Mouse (Mus musculus) olfactory bulb, adult 2 months (tissue): ENCODE results near the gene Muc4. TPM values are rescaled to one million over a fixed set of nuclear protein-coding genes. Genes with fewer than 3 reads are reported as not detected.
A peak's percentile ranks its signal among the peaks of the same experiment; 100 is the strongest.

Experiments used
- H3K27ac ChIP-seq: fragments of 200-500 bp; 2 replicates; pipeline ENCODE4 v1.5.1; 2012; ENCODE audit warnings: low read depth, low read length; ENCODE audit not compliant: insufficient read depth
- H3K4me1 ChIP-seq: fragments of 200-500 bp; 2 replicates; pipeline ENCODE4 v1.6.1; 2012; ENCODE audit warnings: low read length; ENCODE audit not compliant: control insufficient read depth, insufficient read depth
- H3K4me3 ChIP-seq: fragments of 200-500 bp; 2 replicates; pipeline ENCODE4 v1.5.1; 2012; ENCODE audit warnings: mild to moderate bottlenecking, low read depth, low read length, moderate library complexity; ENCODE audit not compliant: insufficient read depth
- CTCF ChIP-seq: fragments of 200-500 bp; IDR thresholded peaks from 2 replicates; pipeline ENCODE4 v1.5.1; 2012; ENCODE audit warnings: low read depth, mild to moderate bottlenecking, low read length, moderate library complexity; ENCODE audit not compliant: insufficient read depth
- POLR2A ChIP-seq: fragments of 200-500 bp; IDR thresholded peaks from 2 replicates; pipeline ENCODE4 v1.6.1; 2012; ENCODE audit warnings: mild to moderate bottlenecking, low read depth, low read length, moderate library complexity; ENCODE audit not compliant: insufficient read depth
- WGBS: fragments of 180-500 bp; shearing (Covaris S2); methylation state at CpG from one replicate; pipeline ENCODE4 v1.1.7; 2018; 5-methylcytosine and 5-hydroxymethylcytosine counted together
- polyA plus RNA-seq: library from polyadenylated mRNA; stranded (reverse); fragments of >200 nt; gene quantifications from 2 replicates; pipeline ENCODE4 v1.2.4, GENCODE M21; 2012; ENCODE audit warnings: low replicate concordance; ENCODE audit not compliant: missing spikeins, insufficient read depth, insufficient read length

The Muc4 gene
- polyA plus RNA-seq, 1 experiment, result not detected

GRCm38 (mm10) chr16:32810321-32810720 lies 74.6 kb downstream of the Muc4 start, which contains the start of gene Smbd1:
Smbd1 (minus strand) TSS chr16:32810477.
- Histone ChIP-seq H3K4me3 (no peak within 1 kb of the TSS), H3K4me1 (peaks cover 5% of the 10 kb centered on the region; the same call in 1 of the 2 replicates), H3K27ac (no peak within 1 kb of the TSS)
- WGBS, result 87% methylated on average over 4 of the region's 4 CpGs
- TF ChIP-seq CTCF, result no peak
- no peak for TF ChIP-seq POLR2A

- Histone ChIP-seq H3K4me1 (peaks cover 5% of the 10 kb centered on the region; the same call in 1 of the 2 replicates), H3K27ac (no peak overlapping the region), H3K4me3 (no peak overlapping the region)
- under 1% methylated on average over 9 of the region's 9 CpGs for WGBS
- TF ChIP-seq CTCF (0 out of 2 replicates have a peak, but pooled peaks have one; percentile 31), POLR2A (no peak)
Measured at GRCm38 (mm10) chr16:32812888-32813361, 77.2 kb downstream of the Muc4 start.

GRCm38 (mm10) chr16:32813362-32813761 lies 77.7 kb downstream of the Muc4 start:
- 61% methylated on average over 9 of the region's 9 CpGs for WGBS
- Histone ChIP-seq H3K27ac (no peak overlapping the region), H3K4me3 (no peak overlapping the region), H3K4me1 (peaks cover 5% of the 10 kb centered on the region; the same call in 1 of the 2 replicates)
- TF ChIP-seq CTCF, result no peak
- TF ChIP-seq POLR2A, result no peak

GRCm38 (mm10) chr16:32813771-32814170 lies 78.1 kb downstream of the Muc4 start:
- peaks cover 5% of the 10 kb centered on the region; the same call in 1 of the 2 replicates for H3K4me1 ChIP-seq
- 70% methylated on average over 3 of the region's 3 CpGs for WGBS
- H3K27ac ChIP-seq, result no peak overlapping the region
- no peak for TF ChIP-seq CTCF
- TF ChIP-seq POLR2A, result no peak
- H3K4me3 ChIP-seq, result no peak overlapping the region

- Histone ChIP-seq H3K4me1 (peaks cover 5% of the 10 kb centered on the region; the same call in 1 of the 2 replicates), H3K4me3 (peak overlapping the region; percentile 42), H3K27ac (no peak overlapping the region)
- TF ChIP-seq CTCF (no peak), POLR2A (no peak)
- 24% methylated on average over 14 of the region's 14 CpGs for WGBS
Measured at GRCm38 (mm10) chr16:32814539-32814938, 78.9 kb downstream of the Muc4 start.

GRCm38 (mm10) chr16:32815160-32815605 lies 79.5 kb downstream of the Muc4 start:
- H3K27ac ChIP-seq, result no peak overlapping the region
- H3K4me3 ChIP-seq, result no peak overlapping the region
- peaks cover 5% of the 10 kb centered on the region; the same call in 1 of the 2 replicates for H3K4me1 ChIP-seq
- TF ChIP-seq POLR2A, result no peak
- TF ChIP-seq CTCF, result no peak
- WGBS, result 18% methylated on average over 6 of the region's 6 CpGs

- WGBS, result 90% methylated on average over 4 of the region's 4 CpGs
- TF ChIP-seq POLR2A (no peak), CTCF (no peak)
- H3K4me1 ChIP-seq, result peaks cover 13% of the 10 kb centered on the region
- no peak overlapping the region for H3K4me3 ChIP-seq
- H3K27ac ChIP-seq, result no peak overlapping the region
Measured at GRCm38 (mm10) chr16:32818036-32818435, 82.3 kb downstream of the Muc4 start.

GRCm38 (mm10) chr16:32818441-32818840 lies 82.8 kb downstream of the Muc4 start:
- 90% methylated on average over 5 of the region's 5 CpGs for WGBS
- Histone ChIP-seq H3K27ac (no peak overlapping the region), H3K4me1 (peaks cover 13% of the 10 kb centered on the region), H3K4me3 (no peak overlapping the region)
- no peak for TF ChIP-seq POLR2A

GRCm38 (mm10) chr16:32821772-32822449 lies 86.2 kb downstream of the Muc4 start:
- 70% methylated on average over 10 of the region's 10 CpGs for WGBS
- Histone ChIP-seq H3K27ac (peak overlapping the region; percentile 3; the same call in 1 of the 2 replicates), H3K4me1 (peaks cover 8% of the 10 kb centered on the region), H3K4me3 (no peak overlapping the region)
- TF ChIP-seq POLR2A, result no peak
- no peak for TF ChIP-seq CTCF
